Mouse (Mus musculus): Measurements from ENCODE around the gene Ccdc187. TPM values are rescaled to one million over a fixed set of nuclear protein-coding genes. Genes with fewer than 3 reads are reported as not detected.

Ccdc187 gene
- total and polyA plus RNA-seq, 3 experiments, result not detected

DNA sequence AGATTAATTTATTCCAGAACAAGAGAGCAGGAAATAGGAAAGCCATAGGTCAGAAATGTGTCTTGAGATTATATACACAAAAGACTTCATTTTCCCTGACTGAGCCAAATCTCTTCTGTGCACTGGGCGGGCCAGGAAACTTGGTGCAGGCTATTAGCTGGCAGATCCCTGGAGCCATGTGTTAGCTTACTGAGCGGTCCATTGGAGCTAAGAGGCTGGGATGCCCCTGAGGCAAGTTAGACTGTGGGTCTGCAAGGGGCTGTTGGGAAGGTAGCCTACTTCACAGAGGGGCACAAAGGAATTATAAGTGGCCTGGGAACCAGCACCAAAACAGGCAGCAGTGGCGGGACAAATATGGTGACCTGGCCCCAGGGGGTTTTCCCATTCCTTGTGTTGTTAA, 53.5 kb downstream of the Ccdc187 start:
- in situ Hi-C loops (cut with MboI; ENCODE audit: low pct_ligation_motif_present, low pct_unique_long_range_greater_than_20kb, low sequenced_read_pairs), result no loop called here
- no peaks in the 10 kb centered on the region for H3K9me3 ChIP-seq (replicated peaks; ENCODE audit: low read length)
- no peak overlapping the region for H3K27ac ChIP-seq (ENCODE audit: insufficient read depth, low read depth)
- DNase-seq (ENCODE audit: extremely low read depth), result no peak
- peaks cover 4 to 17% of the 10 kb centered on the region in 2 experiments; a peak in 3 of 4 replicates for H3K4me1 ChIP-seq (ENCODE audit: control insufficient read depth in 1 of 2, insufficient read depth in 2 of 2)
- TF ChIP-seq ZNF384 (IDR thresholded peaks at IDR 0.05; ENCODE audit: low read depth, low read length) (no peak), POLR2A (IDR thresholded peaks at IDR 0.05; ENCODE audit: low read depth, low read length) (no peak), EP300 (IDR thresholded peaks at IDR 0.05; ENCODE audit: low read length) (no peak), RAD21 (IDR thresholded peaks at IDR 0.05; ENCODE audit: low read depth, low read length) (no peak), JUN (IDR thresholded peaks at IDR 0.05; ENCODE audit: insufficient read depth, low read depth, low read length) (no peak), ZMIZ1 (IDR thresholded peaks at IDR 0.05; ENCODE audit: low read depth, low read length) (no peak), ELF1 (IDR thresholded peaks at IDR 0.05; ENCODE audit: low read depth, low read length) (no peak), KAT2A (IDR thresholded peaks at IDR 0.05; ENCODE audit: insufficient replicate concordance, low read length) (no peak), NRF1 (IDR thresholded peaks at IDR 0.05; ENCODE audit: low read depth, low read length) (no peak), BHLHE40 (IDR thresholded peaks at IDR 0.05; ENCODE audit: low read depth, low read length) (no peak), UBTF (IDR thresholded peaks at IDR 0.05; ENCODE audit: low read depth, low read length) (no peak), TCF12 (IDR thresholded peaks at IDR 0.05; ENCODE audit: low read depth, low read length) (no peak), ZKSCAN1 (IDR thresholded peaks at IDR 0.05; ENCODE audit: borderline replicate concordance, low read depth, low read length) (no peak), MXI1 (IDR thresholded peaks at IDR 0.05; ENCODE audit: low read depth, low read length) (no peak), ETS1 (conservative IDR thresholded peaks at IDR 0.05; ENCODE audit: low read depth, low read length) (no peak), CHD2 (IDR thresholded peaks at IDR 0.05; ENCODE audit: low read length) (no peak), NELFE (IDR thresholded peaks at IDR 0.05; ENCODE audit: low read depth, low read length) (no peak)
- H3K79me2 ChIP-seq (replicated peaks; ENCODE audit: control insufficient read depth, extremely low read depth, insufficient read depth, poor library complexity, severe bottlenecking), result no peaks in the 10 kb centered on the region
- peaks cover 34% of the 10 kb centered on the region for H3K27me3 ChIP-seq (replicated peaks)
- dilution Hi-C loops (cut with MboI; ENCODE audit: extremely low pct_ligation_motif_present, extremely low pct_unique_long_range_greater_than_20kb, low sequenced_read_pairs), result no loop called here
- no peak overlapping the region for H3K4me2 ChIP-seq (ENCODE audit: insufficient read depth, low read depth, poor library complexity, severe bottlenecking)
- H3K4me3 ChIP-seq (replicated peaks in 1 of 3; ENCODE audit: low read depth in 2 of 3, low read length in 2 of 3, poor library complexity in 1 of 3), result no peak overlapping the region
- H3K9ac ChIP-seq (ENCODE audit: insufficient read depth, low read depth), result no peak overlapping the region
- H3K36me3 ChIP-seq (replicated peaks in 1 of 2; ENCODE audit: control insufficient read depth in 1 of 2, insufficient read depth in 1 of 2, low read length in 1 of 2), result no peaks in the 10 kb centered on the region

DNA sequence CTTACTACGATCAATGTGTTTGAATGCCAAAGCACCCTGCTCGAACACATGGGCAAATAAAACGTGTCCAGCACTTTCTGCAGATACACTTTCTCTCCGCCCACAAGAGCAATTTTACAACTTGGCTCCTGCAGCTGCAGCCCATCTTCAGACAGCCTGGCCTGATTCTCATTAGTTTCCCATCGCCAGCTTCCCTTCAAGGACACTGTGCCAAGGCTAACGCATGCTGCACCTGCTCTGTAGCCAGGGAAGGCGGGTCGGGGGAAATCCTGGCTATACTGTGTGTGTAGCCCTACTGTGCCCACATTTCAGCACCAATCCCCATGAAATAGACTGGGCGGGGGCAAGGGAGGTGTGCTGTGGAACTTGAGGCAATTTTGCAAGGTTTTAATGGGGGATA, 54.0 kb downstream of the Ccdc187 start:
- dilution Hi-C loops (cut with MboI; ENCODE audit: extremely low pct_ligation_motif_present, extremely low pct_unique_long_range_greater_than_20kb, low sequenced_read_pairs) (no loop called here), in situ Hi-C loops (cut with MboI; ENCODE audit: low pct_ligation_motif_present, low pct_unique_long_range_greater_than_20kb, low sequenced_read_pairs) (no loop called here)
- Histone ChIP-seq H3K79me2 (replicated peaks; ENCODE audit: control insufficient read depth, extremely low read depth, insufficient read depth, poor library complexity, severe bottlenecking) (no peaks in the 10 kb centered on the region), H3K4me2 (ENCODE audit: insufficient read depth, low read depth, poor library complexity, severe bottlenecking) (no peak overlapping the region), H3K27ac (ENCODE audit: insufficient read depth, low read depth) (no peak overlapping the region), H3K36me3 (replicated peaks in 1 of 2; ENCODE audit: control insufficient read depth in 1 of 2, insufficient read depth in 1 of 2, low read length in 1 of 2) (no peaks in the 10 kb centered on the region), H3K9me3 (replicated peaks; ENCODE audit: low read length) (no peaks in the 10 kb centered on the region), H3K9ac (ENCODE audit: insufficient read depth, low read depth) (no peak overlapping the region), H3K4me3 (replicated peaks in 1 of 3; ENCODE audit: low read depth in 2 of 3, low read length in 2 of 3, poor library complexity in 1 of 3) (no peak overlapping the region), H3K4me1 (ENCODE audit: control insufficient read depth in 1 of 2, insufficient read depth in 2 of 2) (peaks cover 4 to 22% of the 10 kb centered on the region in 2 experiments; a peak in 3 of 4 replicates), H3K27me3 (replicated peaks) (peaks cover 31% of the 10 kb centered on the region)
- DNase-seq (ENCODE audit: extremely low read depth), result no peak
- TF ChIP-seq SIN3A (IDR thresholded peaks at IDR 0.05; ENCODE audit: low read length) (no peak), TBP (conservative IDR thresholded peaks at IDR 0.05; ENCODE audit: low read depth, low read length) (no peak), MYC (IDR thresholded peaks at IDR 0.05; ENCODE audit: low read depth, low read length) (no peak), UBTF (IDR thresholded peaks at IDR 0.05; ENCODE audit: low read depth, low read length) (no peak), CHD1 (IDR thresholded peaks at IDR 0.05; ENCODE audit: low read depth, low read length) (no peak), GABPA (IDR thresholded peaks at IDR 0.05; ENCODE audit: insufficient replicate concordance, low read depth, low read length) (no peak), NRF1 (IDR thresholded peaks at IDR 0.05; ENCODE audit: low read depth, low read length) (no peak), POLR2A (IDR thresholded peaks at IDR 0.05; ENCODE audit: low read depth, low read length) (no peak), ZKSCAN1 (IDR thresholded peaks at IDR 0.05; ENCODE audit: borderline replicate concordance, low read depth, low read length) (no peak), MXI1 (IDR thresholded peaks at IDR 0.05; ENCODE audit: low read depth, low read length) (no peak)

Measured in CH12.LX (cell line).